Mouse (Mus musculus) right cerebral cortex, adult 2 months (tissue): Measurements from ENCODE around the gene Rnf152.

Experiments used
- DNase-seq, 2 experiments: peaks; one replicate each; pipeline ENCODE4 v3.0.0; 2021 to 2022; ENCODE audit warnings: low spot score in 2 of 2

Rnf152 gene

DNA sequence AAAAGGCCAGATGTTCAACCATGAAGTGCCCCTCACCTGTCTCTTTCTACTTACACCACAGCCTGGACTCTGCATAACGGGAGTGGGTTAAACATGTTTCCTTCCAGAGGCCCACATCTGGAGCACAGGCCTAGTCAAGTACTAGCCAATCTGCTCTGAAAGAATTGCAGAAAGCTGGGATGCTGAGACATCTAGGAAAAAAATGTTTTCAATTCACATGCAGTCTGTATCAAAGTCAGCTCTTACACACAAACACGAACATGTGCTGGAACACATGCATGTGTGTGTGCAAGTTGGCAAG is 44.0 kb downstream of the Rnf152 start:
- DNase-seq, result no peak

DNA sequence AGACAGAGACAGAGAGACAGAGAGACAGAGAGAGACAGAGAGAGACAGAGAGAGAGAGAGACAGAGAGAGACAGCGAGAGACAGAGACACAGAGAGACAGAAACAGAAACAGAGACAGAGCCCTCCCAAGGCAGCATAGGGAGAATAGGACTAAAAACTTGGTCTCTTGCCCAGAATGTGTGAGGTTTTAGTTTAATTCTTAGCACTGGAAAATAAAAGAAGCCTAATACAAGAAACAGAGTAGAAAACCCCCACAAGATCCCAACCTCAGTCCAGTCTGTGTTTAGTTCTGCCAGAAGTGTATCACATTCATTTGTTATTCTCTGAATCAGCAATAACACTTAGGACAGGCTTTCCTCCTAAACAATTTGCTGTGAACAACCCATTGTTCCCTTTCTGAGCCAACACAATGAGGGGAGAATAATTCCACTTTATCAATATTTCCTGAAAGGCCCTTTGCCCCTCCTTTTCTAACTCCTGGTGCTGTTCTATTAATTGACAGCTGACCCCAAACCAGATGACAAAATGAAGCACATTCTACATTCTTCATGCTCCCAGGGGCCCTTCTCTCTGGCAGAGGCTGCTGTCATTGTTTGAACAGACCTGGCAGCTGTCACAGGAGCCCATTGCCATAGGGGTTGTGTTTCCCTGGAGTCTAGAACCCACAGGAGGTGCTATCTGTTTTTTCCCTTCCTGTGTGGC is 44.5 kb downstream of the Rnf152 start:
- DNase-seq, result no peak

DNA sequence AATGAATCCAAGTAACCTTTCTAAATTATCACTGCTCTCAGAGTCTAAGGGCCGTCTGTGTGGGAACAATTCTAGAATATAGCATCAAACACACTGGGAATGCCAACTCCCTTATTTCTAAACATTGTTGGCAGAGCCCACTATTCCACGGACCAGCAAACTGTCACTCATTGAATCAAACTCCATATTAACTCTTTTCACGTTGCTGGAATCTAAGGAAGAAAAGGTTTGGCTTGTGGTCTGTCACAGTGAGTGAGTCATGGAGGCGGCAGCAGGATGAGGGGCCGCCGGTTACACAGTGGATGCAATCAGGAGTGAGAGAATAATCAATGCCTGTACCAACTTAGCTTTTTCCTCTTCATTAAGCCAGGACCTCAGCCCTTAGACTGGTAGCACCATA is 54.3 kb downstream of the Rnf152 start:
- no peak for DNase-seq

DNA sequence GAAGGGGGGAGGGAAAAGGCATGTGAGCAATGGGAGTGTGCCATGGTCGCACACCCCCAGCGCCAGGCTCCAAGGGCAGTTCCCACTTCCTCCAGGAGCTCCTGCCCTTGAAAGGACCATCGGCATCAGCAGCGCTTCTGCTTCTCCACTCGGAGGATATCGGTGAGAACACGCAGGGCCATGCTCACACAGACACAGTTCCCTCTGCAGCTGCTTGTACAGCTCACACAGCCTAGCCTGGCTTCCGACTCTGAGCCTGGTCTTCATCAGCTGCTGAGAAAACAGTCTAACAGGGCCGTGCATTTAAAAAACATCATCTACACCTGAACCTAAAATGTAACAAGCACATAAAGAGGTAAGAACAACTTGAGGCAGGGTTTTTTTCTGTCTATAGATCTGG is 54.7 kb downstream of the Rnf152 start:
- DNase-seq, result no peak

DNA sequence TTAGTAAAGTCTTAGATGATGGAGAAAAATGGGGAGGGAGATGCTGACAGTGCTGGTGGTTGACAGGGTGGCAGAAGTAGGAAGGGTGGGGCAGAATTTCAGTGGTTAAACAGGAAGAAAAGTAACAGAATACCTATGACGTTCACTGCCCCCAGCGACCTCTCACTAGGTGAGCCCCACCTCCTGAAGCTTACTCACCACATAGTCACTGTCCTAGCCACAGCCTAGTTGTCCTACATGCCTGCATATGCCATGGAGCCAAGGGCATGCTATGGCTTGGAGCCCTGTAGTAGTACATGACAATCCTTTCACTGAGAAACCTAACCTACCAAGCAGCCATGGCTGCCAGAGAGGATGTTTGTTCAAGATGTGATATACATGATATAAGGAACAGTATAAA is 64.7 kb downstream of the Rnf152 start:
- DNase-seq, result no peak

DNA sequence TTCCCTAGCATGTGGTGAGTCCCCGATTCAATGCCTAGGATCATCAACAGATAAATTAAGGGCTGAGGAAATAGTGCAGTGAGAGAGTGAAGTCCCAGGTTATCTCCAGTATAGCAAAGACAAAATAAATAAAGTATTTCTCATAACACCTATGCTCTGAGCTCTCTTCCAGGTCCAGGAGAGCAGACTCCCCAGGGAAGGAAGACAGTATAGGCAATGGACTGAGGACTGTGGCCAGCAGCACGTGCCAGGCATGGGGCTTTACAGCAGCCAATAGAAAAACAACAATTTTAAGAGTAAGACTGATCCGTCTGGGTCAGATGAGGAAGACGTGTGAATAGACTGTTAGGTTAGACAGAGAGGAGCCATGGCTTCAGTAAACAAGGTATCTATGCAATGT is 69.0 kb downstream of the Rnf152 start:
- DNase-seq, result no peak

DNA sequence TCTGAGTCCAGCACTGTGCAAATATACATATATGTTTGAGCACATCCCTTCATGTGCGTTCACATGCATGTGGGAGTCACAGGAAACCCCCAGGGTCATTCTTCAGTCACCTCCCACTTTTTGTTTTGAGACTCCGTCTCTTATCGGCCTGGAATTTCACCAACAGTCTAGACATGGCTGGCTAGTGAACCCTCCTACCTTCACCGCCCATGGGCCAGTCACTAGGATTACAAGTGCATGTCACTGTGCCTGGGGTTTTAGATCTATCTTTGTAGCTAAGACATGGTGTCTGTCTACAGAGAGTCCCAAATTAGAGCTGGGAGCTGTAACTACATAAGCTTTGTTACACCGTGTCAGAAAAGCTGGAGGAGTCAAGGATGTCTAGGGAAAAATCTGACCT is 69.6 kb downstream of the Rnf152 start:
- no peak for DNase-seq

DNA sequence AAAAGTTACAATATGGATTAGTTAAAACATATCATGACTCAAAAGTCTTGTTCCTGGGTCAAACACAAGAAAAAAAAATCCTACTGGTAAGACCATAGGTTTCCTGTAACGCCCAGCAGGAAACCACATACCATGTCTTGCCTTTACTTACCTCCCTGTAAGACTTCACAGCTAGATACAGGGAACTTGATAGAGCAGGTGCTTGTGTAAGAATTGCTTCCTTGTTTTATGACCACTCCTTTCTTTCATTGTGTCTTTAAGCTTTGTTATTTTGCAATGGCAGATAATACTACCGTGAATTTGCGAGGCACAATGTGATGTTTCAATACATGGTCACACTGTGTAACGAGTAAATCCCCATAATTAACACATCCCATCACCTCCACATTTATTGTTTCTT is 71.5 kb downstream of the Rnf152 start:
- no peak for DNase-seq

DNA sequence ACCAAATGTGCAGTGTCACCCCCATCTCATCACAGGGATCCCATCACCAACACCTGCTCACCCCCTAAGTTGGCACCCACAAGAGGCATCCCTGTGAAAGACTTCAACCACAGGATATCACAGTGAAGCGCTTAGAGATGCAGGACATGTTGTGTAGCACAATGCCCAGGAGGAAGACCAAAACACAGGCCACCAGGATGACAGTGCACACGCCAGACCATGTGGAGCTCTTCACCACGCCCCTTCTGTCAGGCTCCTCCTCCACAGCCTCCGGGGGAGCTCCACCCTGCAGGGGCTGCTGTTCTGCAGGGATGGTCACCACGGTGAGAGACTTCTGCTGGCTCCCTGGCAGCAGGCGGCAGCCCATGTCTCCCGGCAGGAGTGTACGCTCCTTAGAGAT is 72.4 kb downstream of the Rnf152 start:
- DNase-seq, result no peak

DNA sequence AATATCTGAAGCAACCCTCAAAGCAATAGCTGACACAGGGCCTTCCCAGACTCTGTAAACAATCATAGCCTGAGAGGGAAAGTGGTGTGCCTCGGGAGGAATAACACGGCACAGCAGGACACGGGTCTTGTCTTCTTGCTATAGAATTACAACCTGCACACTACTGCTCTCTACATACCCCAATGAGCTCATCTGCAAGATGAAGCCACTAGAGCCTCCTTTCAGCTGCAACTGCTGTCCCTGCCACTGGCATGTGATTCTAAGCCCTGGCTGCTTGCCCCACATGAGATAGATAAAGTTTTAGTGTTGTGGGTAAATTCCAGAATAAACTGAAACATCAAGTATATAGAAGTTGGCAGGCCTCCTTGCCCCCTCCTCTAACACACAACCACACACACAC is 75.2 kb downstream of the Rnf152 start:
- no peak for DNase-seq

DNA sequence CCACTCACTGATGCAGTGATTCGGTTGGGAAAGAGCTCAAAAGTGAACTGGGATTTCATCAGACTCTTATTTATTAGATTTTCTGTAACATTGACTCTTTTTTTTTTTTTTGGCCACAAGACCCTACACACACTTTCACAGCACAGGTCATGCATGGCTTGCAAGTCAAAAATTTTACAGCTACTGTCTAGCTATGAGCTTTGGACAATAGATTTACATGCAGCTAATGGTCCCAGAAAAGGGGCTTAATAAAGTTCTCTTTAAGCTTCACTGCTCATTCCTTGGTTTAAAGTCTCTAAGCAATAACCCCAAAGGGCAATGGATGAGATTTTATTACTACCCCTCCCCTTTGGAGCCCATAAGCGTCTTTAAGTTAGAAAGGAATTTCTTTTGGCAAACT is 76.3 kb downstream of the Rnf152 start:
- no peak for DNase-seq

DNA sequence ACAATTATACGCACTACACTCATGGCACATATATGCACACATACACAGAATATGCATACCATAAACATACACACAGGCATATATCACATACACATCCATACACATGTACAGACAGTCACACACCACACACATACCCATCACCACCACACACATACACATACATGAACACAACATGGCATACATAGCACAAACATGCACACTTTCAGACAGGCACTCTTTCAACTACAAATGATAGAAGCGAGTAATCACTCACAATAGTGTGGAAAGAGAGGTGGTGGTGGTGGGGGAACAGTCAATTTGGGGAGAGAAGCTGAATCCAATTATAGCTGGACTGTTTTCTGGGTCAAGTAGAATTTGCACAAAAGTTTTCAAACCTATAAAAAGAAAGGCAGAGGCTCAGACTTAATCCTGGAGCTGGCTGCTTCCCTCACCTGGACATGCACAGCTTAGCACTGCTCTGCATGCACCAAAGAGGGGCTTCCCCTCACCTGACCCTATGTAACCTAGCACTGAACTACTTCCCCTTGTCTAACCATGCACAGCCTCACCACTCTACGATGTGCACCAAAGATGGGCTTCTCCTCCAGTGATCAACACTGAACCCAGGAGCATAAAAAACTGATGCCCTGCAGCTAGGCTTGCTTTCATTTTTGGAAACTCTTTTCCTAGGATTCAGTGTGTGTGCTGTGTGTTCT is 81.9 kb downstream of the Rnf152 start:
- DNase-seq, result no peak

DNA sequence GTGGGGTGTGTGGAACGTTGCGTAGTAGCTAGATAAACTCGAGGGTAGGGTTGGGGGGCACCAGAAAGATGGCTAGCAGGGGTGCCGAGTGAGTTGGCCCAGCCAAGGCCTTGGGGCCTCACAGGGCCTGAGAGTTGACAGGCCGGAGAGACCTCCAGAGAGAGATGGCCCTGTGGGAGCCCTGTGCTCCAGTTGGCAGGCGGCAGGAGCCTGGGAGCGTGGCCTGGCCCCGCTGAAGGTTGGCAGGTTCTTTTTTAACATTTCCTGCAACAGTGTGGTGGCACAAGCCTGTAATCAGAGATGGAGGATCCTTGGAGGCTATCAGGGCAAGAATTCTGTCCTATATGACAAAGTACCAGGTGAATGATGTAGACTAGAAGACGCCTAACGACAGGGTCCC is 85.4 kb downstream of the Rnf152 start:
- no peak for DNase-seq

DNA sequence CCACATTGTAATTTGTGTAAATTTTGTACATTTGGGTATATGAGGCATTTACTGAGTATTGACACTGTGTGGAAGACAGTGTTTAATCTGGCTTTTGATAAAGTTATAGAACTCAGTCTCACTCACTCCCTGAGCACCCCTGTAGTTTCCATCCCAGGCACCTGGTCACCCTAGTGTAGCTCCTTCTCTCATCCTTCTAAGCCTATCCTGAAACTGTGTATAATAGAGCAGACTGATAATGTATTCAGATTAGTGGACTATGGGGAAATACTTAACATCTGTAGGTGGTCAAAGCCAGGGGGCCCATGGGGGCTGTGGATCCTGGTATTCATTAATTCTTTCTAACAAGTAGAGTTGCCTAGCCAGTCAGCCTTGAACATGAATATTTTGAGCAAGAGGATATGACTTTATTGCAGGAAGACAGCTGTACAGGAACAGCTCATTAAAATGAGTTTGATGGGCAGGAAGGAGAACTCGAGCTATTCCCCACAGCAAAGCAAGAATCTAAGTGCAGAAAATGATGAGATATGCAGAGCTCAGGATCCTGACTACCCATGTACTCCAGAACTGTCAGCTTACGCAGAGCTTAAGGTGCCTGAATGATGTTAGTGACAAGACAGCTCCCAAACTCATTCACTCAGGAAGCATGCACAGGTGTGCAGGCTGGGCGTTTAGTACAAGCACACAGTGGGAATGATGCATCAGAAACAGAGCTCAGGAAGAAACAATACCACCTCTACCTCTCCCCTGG is 93.1 kb downstream of the Rnf152 start:
- DNase-seq, result no peak

DNA sequence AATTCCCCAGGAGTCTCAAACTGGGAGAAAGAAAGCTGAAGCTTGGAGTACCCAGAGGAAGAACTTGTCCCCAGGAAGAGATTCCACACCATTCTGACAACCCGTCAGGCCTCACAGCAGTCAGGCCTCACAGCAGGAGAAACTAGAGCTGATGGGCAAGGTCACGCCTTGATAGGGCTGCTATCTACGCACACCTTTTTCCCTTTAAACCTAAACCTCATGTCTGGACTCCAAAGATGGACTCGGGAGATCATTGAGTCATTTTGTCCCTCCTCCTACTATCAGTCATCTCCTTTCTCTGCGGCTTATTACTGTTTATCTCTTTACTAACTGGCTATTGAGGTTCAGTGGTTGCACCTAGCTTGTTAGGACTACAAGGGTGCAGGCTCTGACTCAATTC is 96.3 kb downstream of the Rnf152 start:
- no peak for DNase-seq

DNA sequence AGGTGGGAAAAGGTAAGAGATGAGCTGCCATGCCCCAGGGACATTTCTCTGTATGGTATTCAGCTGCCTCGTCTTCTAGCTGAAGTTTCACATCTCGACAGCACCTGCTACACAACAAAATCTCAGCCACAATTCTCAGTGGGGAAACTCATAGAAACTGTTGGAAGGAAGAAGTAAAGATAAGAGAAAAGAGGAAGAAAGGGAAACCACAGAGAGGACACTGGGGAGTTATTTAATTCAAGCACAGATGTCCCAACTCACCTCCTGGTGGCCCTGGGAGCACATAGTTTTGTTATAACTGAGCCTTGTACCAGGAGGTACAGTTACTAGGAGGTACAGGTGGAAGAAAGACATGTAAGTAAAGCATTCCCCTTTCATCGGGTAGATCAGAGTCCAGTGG is 99.3 kb downstream of the Rnf152 start:
- DNase-seq, result no peak

DNA sequence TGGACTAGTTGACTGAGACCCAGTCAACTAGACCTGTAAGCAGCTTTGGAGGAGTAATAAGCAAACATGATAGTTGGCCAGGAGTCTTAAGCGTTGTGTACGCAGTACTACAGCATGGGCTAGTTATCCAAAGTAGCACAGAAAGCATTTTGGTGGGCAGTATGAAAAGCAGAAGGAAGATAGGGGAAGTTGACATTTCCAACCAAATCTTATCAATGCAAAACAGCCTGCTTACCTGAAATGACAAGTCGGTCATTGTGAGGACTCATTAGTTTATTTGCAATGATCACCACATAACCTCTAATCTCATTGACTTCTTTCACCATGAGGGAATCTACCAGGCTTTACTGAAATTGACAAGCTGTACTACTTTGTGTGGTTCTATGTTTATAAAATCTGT is 107.3 kb downstream of the Rnf152 start:
- no peak for DNase-seq

DNA sequence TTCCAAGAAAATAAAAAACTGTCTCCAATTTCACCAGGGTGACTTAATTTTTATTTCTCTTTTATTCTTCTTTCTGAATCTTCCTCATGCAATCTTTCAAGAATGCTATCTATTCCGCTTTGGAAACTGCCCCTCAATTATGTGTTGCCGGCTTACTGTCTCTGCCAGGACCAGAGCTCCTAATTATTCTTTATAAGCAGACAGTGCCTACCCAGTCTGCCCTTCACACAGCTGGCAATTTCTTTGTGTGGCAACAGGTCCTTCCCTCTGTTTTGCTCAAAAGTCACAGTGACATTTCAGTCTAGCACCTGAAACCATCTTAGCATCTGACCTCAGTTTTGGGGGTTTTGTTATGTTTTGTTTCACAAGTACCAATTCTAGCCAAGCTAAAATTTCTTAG is 109.9 kb downstream of the Rnf152 start:
- DNase-seq, result no peak

DNA sequence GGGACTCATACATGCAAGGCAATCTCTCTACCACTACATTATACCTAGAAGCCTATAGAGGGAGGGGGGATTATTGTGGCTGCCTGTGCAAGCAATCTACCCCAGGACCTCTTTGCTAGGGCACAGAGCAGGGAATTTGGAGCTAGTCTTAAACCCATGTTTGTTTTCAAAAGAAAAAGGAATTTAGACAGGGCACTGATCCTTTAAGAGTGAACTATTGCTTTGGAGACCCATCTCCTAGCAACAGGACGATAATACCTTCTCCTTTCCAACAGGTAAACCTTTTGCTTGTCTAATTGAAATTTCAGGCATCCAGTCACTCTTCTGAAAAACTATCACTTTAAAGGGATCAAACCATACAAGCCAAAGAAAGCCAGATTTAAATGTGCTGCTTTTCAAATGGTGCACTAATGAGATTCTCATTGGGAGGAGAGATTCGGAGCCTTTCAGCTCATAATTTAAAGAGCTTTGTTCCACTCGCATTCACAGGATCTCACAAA is 110.4 kb downstream of the Rnf152 start:
- DNase-seq, result no peak

DNA sequence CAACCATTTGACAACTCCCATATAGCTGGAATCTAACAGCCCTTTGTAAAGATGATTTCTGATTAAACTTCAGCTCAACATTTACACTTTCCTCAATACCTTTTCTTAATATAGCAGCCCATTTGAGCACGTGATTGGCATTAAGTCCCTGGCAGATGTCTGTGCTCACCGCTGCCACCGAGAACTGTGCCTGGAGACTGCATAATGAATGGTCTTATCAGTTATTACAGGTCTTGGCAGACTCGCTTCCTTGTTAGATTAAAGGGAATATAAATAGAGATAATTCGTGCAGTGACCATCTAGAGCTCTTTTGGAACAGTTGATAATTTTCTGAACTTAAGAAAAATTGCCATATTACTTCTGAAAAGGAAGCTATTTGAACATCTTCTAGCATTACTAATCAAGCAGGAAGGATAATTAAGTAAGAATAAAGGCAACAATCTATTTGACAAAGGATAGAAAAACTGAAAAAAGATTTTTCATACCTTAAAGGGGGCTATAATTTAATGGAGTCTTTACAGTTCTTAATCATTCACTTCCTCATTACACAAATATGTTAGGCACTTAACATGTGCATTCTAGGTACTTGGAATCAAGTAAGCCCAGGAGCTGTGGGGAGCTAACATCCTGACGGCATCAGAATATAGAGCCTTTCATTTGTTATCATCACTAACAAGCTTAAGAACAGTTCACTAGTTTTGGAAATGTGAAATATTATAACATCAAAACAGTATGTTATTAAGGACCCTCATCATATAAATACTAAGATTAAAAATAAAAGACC is 113.0 kb downstream of the Rnf152 start:
- no peak for DNase-seq

DNA sequence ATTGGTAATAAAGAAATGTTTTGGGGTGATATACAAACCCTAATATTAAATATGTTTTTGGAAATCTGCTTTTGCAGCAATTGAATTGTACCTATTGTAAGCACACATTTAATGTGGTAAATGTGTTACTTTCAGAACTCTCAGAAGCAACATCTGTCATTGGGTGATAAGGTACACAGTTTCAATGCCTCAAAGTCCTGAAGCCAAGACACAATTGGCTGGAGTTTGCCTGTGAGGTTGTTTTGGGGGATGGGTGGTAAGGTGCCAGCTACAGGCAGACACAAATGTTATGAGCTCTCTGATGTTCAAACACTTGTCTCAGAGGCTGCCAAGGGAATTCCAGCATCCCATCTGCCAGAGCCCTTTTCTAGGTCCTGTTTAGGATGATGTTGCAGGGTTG is 116.3 kb downstream of the Rnf152 start:
- DNase-seq, result no peak
